Mouse (Mus musculus) subcutaneous adipose tissue, adult 2 months (tissue): ENCODE results near the gene Zfp991. TPM values are rescaled to one million over a fixed set of nuclear protein-coding genes. Genes with fewer than 3 reads are reported as not detected.

Source experiments
- polyA plus RNA-seq: library from polyadenylated mRNA; depleted of rRNA; stranded (reverse); fragments of >200 nt; gene quantifications from 2 replicates; pipeline ENCODE4 v1.2.3, GENCODE M21; 2012; ENCODE audit warnings: low replicate concordance; rRNA removed

Gene Zfp991
- 0.48 and 0.62 TPM in 2 replicates for polyA plus RNA-seq

DNA sequence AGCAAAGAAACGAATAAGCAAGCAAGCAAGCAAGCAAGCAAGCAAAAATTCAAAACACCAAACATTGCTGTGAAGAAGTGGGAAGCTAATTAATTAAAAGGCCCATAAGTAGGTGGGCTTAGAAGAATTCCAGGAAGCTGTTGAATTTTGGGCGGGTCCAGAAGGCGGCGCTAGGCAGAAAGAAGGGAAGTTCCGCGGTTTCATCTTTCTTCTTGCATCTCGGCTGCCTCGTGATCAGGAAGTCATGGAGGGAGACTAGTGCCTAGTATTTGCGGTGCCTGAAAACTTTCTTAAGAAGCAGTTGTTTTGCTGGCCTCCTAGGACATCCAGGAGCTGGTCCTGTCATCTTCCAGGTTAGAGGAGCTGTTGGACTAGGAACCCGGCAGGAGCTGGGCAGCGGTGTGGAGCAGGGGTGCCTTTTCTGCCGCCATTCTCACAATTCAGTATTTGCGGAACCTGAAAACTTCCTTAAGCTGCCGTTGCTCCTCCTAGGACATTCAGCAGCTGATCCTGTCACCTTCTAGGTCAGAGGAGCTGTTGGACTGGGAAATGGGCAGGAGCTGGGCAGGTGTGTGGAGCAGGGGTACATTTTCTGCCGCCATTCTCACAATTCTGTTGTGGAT, at the start of gene Zfp991:
TSS of gene Zfp991 (plus strand) at position 202 of the 623 bp plus-strand sequence.

Other genes with a start within 250 kb of the Zfp991 start
- gene Gm21411, start 222.4 kb upstream of the Zfp991 start, polyA plus RNA-seq: 0.24 TPM in 1 of 2 replicates, not detected in the other
- not detected in 2 replicates for gene Zfp989, start 160.1 kb upstream of the Zfp991 start, polyA plus RNA-seq
- gene Rex2, start 110.2 kb upstream of the Zfp991 start, polyA plus RNA-seq: 0.04 TPM in 1 of 2 replicates, not detected in the other
- not detected in 2 replicates for gene Zfp988, start 173.6 kb downstream of the Zfp991 start, polyA plus RNA-seq
- gene Zfp978, start 229.3 kb downstream of the Zfp991 start, polyA plus RNA-seq: not detected in 2 replicates